Mouse (Mus musculus) cerebellum, adult 18-20 months (tissue): ENCODE results near the gene Slc13a4.

ENCODE experiments used
- DNase-seq, 2 experiments: peaks; one replicate each; pipeline ENCODE4 v3.0.0; 2021

Slc13a4 gene

GRCm38 (mm10) chr6:35255017-35255416 lies 52.9 kb downstream of the Slc13a4 start:
- no peak for DNase-seq

- no peak for DNase-seq
Observed at GRCm38 (mm10) chr6:35254136-35254904, 53.6 kb downstream of the Slc13a4 start.

- no peak for DNase-seq
Observed at GRCm38 (mm10) chr6:35253474-35253873, 54.5 kb downstream of the Slc13a4 start.

GRCm38 (mm10) chr6:35252477-35253346 lies 55.2 kb downstream of the Slc13a4 start:
- peak; percentile 86 to 93 for DNase-seq

- DNase-seq: peak in 1 of 2 experiments; percentile 9
Observed at GRCm38 (mm10) chr6:35251807-35252476, 56.0 kb downstream of the Slc13a4 start.

GRCm38 (mm10) chr6:35245086-35245485 lies 62.8 kb downstream of the Slc13a4 start:
- DNase-seq: peak in 1 of 2 experiments; percentile 10

- no peak for DNase-seq
Observed at GRCm38 (mm10) chr6:35243989-35244388, 63.9 kb downstream of the Slc13a4 start.

- DNase-seq: no peak
Observed at GRCm38 (mm10) chr6:35243252-35243651, 64.7 kb downstream of the Slc13a4 start.

- no peak for DNase-seq
Observed at GRCm38 (mm10) chr6:35236108-35236785, 71.7 kb downstream of the Slc13a4 start.

GRCm38 (mm10) chr6:35229415-35229814 lies 78.5 kb downstream of the Slc13a4 start:
- DNase-seq: no peak

GRCm38 (mm10) chr6:35225696-35226095 lies 82.2 kb downstream of the Slc13a4 start:
- no peak for DNase-seq
